In genomic region chr4:48225173-48225572, GRCm38 (mm10) we compare ENCODE assay signal across 8 mouse cellular contexts. TPM values are rescaled to one million over a fixed set of nuclear protein-coding genes. Genes with fewer than 3 reads are reported as not detected.
DNase-seq lines count a peak whose midpoint lies in the region; ATAC-seq and TF ChIP-seq lines count a peak whose summit lies in the region.

No protein-coding gene starts in this region.

- no peak overlapping the region for H3K4me3 ChIP-seq in embryonic facial prominence, embryonic 14.5 days (ENCODE audit: low read depth, low read length)
- H3K4me3 ChIP-seq in lung, postnatal 0 days (ENCODE audit: low read depth, low read length) = no peak overlapping the region

- intact Hi-C loops in heart, postnatal 36 days (cut with DNase I) = loop anchor here (1.0 kb wide), 1 partner anchor 156 kb away; no protein-coding TSS in a partner anchor

- no peaks in the 10 kb centered on the region for H3K27me3 ChIP-seq in embryonic facial prominence, embryonic 14.5 days (replicated peaks; ENCODE audit: control insufficient read depth, insufficient read depth, low read length)
- H3K27me3 ChIP-seq in lung, postnatal 0 days (replicated peaks; ENCODE audit: insufficient read depth, low read length) = no peaks in the 10 kb centered on the region

- H3K4me1 ChIP-seq in embryonic facial prominence, embryonic 14.5 days (ENCODE audit: control insufficient read depth, insufficient read depth, low read length) = no peaks in the 10 kb centered on the region
- H3K4me1 ChIP-seq in lung, postnatal 0 days (ENCODE audit: insufficient read depth, low read depth, low read length) = no peaks in the 10 kb centered on the region

- 19% methylated on average over 2 of the region's 2 CpGs for WGBS in embryonic facial prominence, embryonic 14.5 days
- WGBS in lung, postnatal 0 days = 24% methylated on average over 2 of the region's 2 CpGs

- no peaks in the 10 kb centered on the region for H3K9me3 ChIP-seq in embryonic facial prominence, embryonic 14.5 days (ENCODE audit: control insufficient read depth, low read length)
- no peaks in the 10 kb centered on the region for H3K9me3 ChIP-seq in lung, postnatal 0 days (ENCODE audit: low read length)

- H3K36me3 ChIP-seq in embryonic facial prominence, embryonic 14.5 days (ENCODE audit: control insufficient read depth, insufficient read depth, low read length) = no peaks in the 10 kb centered on the region
- H3K36me3 ChIP-seq in lung, postnatal 0 days (ENCODE audit: insufficient read depth, low read length) = 0 out of 2 replicates have a peak, but pooled peaks cover 3% of the 10 kb centered on the region

- ATAC-seq in embryonic facial prominence, embryonic 14.5 days (ENCODE audit: low read depth) = peak; percentile 75
- ATAC-seq in lung, postnatal 0 days = peak; percentile 84

- no peak overlapping the region for H3K27ac ChIP-seq in embryonic facial prominence, embryonic 14.5 days (replicated peaks; ENCODE audit: low read depth, low read length)
- H3K27ac ChIP-seq in lung, postnatal 0 days (ENCODE audit: low read length) = no peak overlapping the region

- no peak overlapping the region for H3K9ac ChIP-seq in embryonic facial prominence, embryonic 14.5 days (ENCODE audit: low read depth, low read length)
- no peak overlapping the region for H3K9ac ChIP-seq in lung, postnatal 0 days (replicated peaks; ENCODE audit: low read depth)

- peak; percentile 59 for DNase-seq in ES-CJ7 (ENCODE audit: low read depth, low spot score)
- peak; percentile 80 to 83 for DNase-seq in adrenal gland, postnatal 36 days
- peak; percentile 60 for DNase-seq in embryonic facial prominence, embryonic 14.5 days (ENCODE audit: low spot score)
- DNase-seq in heart, postnatal 36 days = peak; percentile 75
- peak; percentile 23 to 48 for DNase-seq in layer of hippocampus, adult 8-10 months (ENCODE audit: low spot score in 2 of 2)
- peak; percentile 71 for DNase-seq in lung, postnatal 0 days (ENCODE audit: low spot score)
- peak; percentile 85 for DNase-seq in retina, embryonic 14.5 days (ENCODE audit: low spot score)
- peak; percentile 69 to 73 for DNase-seq in urinary bladder, postnatal 36 days (ENCODE audit: low spot score in 2 of 2)

- H3K4me2 ChIP-seq in embryonic facial prominence, embryonic 14.5 days (ENCODE audit: low read depth, low read length) = no peak overlapping the region
- no peak overlapping the region for H3K4me2 ChIP-seq in lung, postnatal 0 days (replicated peaks; ENCODE audit: low read depth, low read length)

- TF ChIP-seq EP300 in lung, postnatal 0 days (IDR thresholded peaks at IDR 0.05) = no peak

- TF ChIP-seq CTCF in lung, postnatal 0 days (IDR thresholded peaks at IDR 0.05) = peak; percentile 98

RNA-seq across cellular contexts. Expression of gene Erp44, which starts 54.2 kb away (rescaled TPM):
- total RNA-seq in adrenal gland, postnatal 36 days (2021) = 10 to 100 TPM; 66.7 to 69.6 TPM
- 82.0 and 84.1 TPM in 2 replicates for polyA plus RNA-seq in embryonic facial prominence, embryonic 14.5 days (2014; fragmentation: Nextera tagmentation; extraction: Ambion mirVana)
- total RNA-seq in heart, postnatal 36 days (2021) = 10 to 100 TPM; 28.7 to 34.2 TPM
- 10 to 100 TPM; 31.1 to 43.4 (median 34.5) TPM for total RNA-seq in layer of hippocampus, adult 8-10 months (2022)
- polyA plus RNA-seq in lung, postnatal 0 days (2015; fragmentation: Nextera tagmentation; extraction: Ambion mirVana) = 72.4 and 82.9 TPM in 2 replicates

RNA-seq across cellular contexts. Expression of gene Invs, which starts 54.4 kb away (rescaled TPM):
- total RNA-seq in adrenal gland, postnatal 36 days (2021) = 10 to 100 TPM; 12.2 to 13.6 TPM
- polyA plus RNA-seq in embryonic facial prominence, embryonic 14.5 days (2014; fragmentation: Nextera tagmentation; extraction: Ambion mirVana) = 5.8 and 9.0 TPM in 2 replicates
- total RNA-seq in heart, postnatal 36 days (2021) = 1 to 10 TPM; 2.5 to 3.4 TPM
- total RNA-seq in layer of hippocampus, adult 8-10 months (2022) = 10 to 100 TPM; 12.9 to 15.3 (median 14.7) TPM
- 3.5 and 4.5 TPM in 2 replicates for polyA plus RNA-seq in lung, postnatal 0 days (2015; fragmentation: Nextera tagmentation; extraction: Ambion mirVana)
